ENCODE assay signal across 18 mouse cellular contexts in the genomic region with DNA sequence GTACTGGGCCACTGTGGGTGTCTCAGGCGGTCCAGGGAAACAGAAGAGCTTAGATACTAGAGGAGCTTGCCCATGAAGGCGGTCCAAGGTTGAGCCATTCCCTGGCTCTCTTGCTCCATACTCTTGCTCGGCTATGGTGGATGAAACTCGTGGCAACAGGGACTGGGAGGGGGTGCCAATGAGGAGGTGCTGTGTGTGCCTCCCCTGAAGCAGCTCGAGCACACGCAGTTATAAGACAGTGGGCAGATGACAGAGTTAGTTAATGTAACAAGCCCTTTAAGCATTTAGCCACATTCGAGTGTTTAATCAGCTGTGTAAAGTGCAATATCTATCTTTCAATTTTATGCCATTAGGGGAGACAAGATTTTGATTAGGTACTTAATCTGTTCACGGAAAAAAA.
"Had no signal": no experiment of that assay in that cellular context is flagged by ENCODE, and none has a peak within 500 bp of the region (broad histone marks: within the 10 kb centered on the region; RNA-seq: fewer than 3 reads in every experiment).

No protein-coding gene starts in this region.

- DNase-seq: kidney, adult 11 months; kidney, adult 9 months; kidney, postnatal 36 days; layer of hippocampus, adult 9-11 months; layer of hippocampus, postnatal 36 days; liver; liver, embryonic 13.5 days; liver, postnatal 0 days; lung, postnatal 14 days; right cerebral cortex, postnatal 14 days; thymus, postnatal 36 days had no signal

- H3K9ac ChIP-seq: limb, embryonic 12.5 days; liver, embryonic 13.5 days; liver, postnatal 0 days; lung, embryonic 15.5 days had no signal

- ATAC-seq: liver, postnatal 0 days; midbrain, embryonic 16.5 days had no signal

- H3K4me3 ChIP-seq: limb, embryonic 12.5 days; liver, embryonic 13.5 days; lung, embryonic 15.5 days; megakaryocyte, embryonic 14.5 days had no signal

- H3K4me1 ChIP-seq: liver, embryonic 13.5 days; lung, embryonic 15.5 days; megakaryocyte, embryonic 14.5 days had no signal

- H3K36me3 ChIP-seq: limb, embryonic 12.5 days; liver, embryonic 13.5 days; lung, embryonic 15.5 days had no signal

- H3K27me3 ChIP-seq: limb, embryonic 12.5 days; liver, embryonic 13.5 days; lung, embryonic 15.5 days; megakaryocyte, embryonic 14.5 days had no signal

- H3K9me3 ChIP-seq: limb, embryonic 12.5 days; liver, embryonic 13.5 days; lung, embryonic 15.5 days; megakaryocyte, embryonic 14.5 days had no signal

- H3K27ac ChIP-seq: kidney, postnatal 0 days; limb, embryonic 12.5 days; liver, embryonic 13.5 days; lung, embryonic 15.5 days; macrophage had no signal

- H3K4me2 ChIP-seq: limb, embryonic 12.5 days; liver, embryonic 13.5 days; lung, embryonic 15.5 days; midbrain, embryonic 11.5 days had no signal
